Mouse (Mus musculus): ENCODE results near the gene Vmn1r213. TPM values are rescaled to one million over a fixed set of nuclear protein-coding genes. Genes with fewer than 3 reads are reported as not detected.

Vmn1r213 gene
- not detected in 2 replicates for total RNA-seq (2015; ENCODE audit: low replicate concordance)
- 0.70 TPM in 1 of 2 replicates, not detected in the other for total RNA-seq (2017; ENCODE audit: low replicate concordance)

GRCm38 (mm10) chr13:23007356-23007755, at the start of gene Vmn1r213:
Gene Vmn1r213 (plus strand): TSS chr13:23007656.
- ATAC-seq (replicated peaks; ENCODE audit: low FRiP score, poor library complexity, severe bottlenecking), result no peak

- ATAC-seq (replicated peaks; ENCODE audit: low FRiP score, poor library complexity, severe bottlenecking), result no peak
Measured at GRCm38 (mm10) chr13:22990214-22990891, 17.1 kb upstream of the Vmn1r213 start.

GRCm38 (mm10) chr13:22992178-22992700, 15.2 kb upstream of the Vmn1r213 start:
- no peak for ATAC-seq (replicated peaks; ENCODE audit: low FRiP score, poor library complexity, severe bottlenecking)

DNA sequence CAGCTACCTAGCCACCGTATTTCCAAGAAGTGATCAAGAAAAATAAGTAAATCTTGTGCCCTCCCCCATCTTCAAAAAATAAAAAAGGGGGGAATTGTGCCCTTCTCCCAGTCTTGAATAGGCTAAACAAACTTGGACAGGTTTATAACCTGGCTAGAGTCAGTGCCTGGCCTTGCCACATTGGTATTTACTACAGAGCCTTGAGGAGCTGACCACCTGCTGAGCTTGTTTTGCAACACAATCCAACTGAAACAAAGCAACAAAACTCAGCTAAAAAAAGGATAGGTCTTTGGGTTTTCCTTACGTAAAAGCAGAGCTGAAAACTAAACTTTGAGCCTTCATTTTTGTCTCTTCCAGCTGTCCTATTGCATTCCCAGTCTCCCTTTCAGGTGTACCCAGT, 14.7 kb upstream of the Vmn1r213 start:
- ATAC-seq (replicated peaks; ENCODE audit: low FRiP score, poor library complexity, severe bottlenecking), result no peak

DNA sequence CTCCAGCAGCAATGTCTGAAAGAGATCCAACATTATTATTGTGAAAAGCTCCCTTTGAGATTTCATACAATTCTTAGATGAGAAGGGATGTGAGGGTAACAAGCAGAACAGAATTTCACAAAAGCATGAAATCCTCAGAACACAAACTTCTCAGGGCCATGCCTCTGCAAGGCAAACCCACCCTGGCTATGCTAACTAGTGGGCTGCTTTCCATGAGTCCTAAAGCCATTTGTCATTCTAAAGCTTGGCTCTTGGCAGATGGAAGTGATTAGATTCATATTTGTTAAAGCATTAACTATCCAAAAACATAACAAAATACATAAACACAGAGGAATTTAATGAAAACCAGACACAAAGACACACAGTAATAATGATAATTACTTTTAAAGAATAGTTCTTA, 10.7 kb downstream of the Vmn1r213 start:
- ATAC-seq (replicated peaks; ENCODE audit: low FRiP score, poor library complexity, severe bottlenecking), result no peak

DNA sequence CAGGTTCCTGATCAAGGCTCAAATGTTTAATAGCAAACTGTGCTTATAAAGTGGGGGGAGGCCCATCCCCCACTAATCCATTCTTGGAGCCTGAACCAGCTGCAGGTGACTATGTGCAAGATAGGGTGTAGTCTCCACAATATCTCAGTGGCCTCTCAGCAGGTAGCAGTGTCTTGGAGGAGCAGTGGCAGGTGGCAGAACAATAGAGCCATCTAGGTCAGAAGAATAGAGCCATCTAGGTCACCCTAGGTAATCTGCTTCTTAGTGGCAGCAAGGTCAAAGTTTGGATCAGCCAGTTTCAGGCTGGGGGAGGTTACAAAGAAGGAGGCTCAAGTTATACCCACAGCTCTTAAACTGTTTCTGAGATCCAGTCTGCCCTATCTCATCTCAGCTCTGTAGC, 17.4 kb downstream of the Vmn1r213 start:
- no peak for ATAC-seq (replicated peaks; ENCODE audit: low FRiP score, poor library complexity, severe bottlenecking)

DNA sequence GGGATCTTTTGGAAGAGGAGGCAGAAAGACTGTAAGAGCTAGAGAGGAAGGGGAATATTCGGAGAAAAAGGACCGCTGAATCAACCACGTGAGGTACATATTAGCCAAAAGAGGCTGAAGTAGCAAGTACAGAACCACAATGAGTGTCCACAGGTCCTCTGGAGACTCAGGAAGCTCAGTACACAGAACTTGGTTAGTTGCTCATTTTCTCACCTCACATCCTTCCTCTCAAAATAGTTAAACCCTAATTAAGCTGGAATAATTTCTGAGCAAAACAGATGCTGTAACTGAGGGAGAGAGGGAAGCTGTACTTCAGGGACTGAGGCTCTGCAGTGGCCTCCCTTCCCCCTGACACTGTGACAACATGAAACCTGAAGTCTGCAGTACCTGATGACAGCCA, 22.7 kb downstream of the Vmn1r213 start, which contains the start of gene Vmn1r214:
TSS of gene Vmn1r214 (plus strand) at position 301 of the 400 bp plus-strand sequence.
- ATAC-seq (replicated peaks; ENCODE audit: low FRiP score, poor library complexity, severe bottlenecking), result no peak

GRCm38 (mm10) chr13:23057778-23058177, 50.3 kb downstream of the Vmn1r213 start:
- ATAC-seq (replicated peaks; ENCODE audit: low FRiP score, poor library complexity, severe bottlenecking), result no peak

Other genes starting within 250 kb of the Vmn1r213 start
- gene Vmn1r208, start 230.3 kb upstream of the Vmn1r213 start, total RNA-seq (2015; ENCODE audit: low replicate concordance), result not detected in 2 replicates
- gene Vmn1r208, start 230.3 kb upstream of the Vmn1r213 start, total RNA-seq (2017; ENCODE audit: low replicate concordance), result not detected in 2 replicates
- not detected in 2 replicates for gene Vmn1r209, start 198.0 kb upstream of the Vmn1r213 start, total RNA-seq (2015; ENCODE audit: low replicate concordance)
- not detected in 2 replicates for gene Vmn1r209, start 198.0 kb upstream of the Vmn1r213 start, total RNA-seq (2017; ENCODE audit: low replicate concordance)
- gene Vmn1r210, start 176.3 kb upstream of the Vmn1r213 start, total RNA-seq (2015; ENCODE audit: low replicate concordance), result not detected in 2 replicates
- gene Vmn1r210, start 176.3 kb upstream of the Vmn1r213 start, total RNA-seq (2017; ENCODE audit: low replicate concordance), result not detected in 2 replicates
- gene Vmn1r211, start 150.1 kb upstream of the Vmn1r213 start, total RNA-seq (2015; ENCODE audit: low replicate concordance), result not detected in 2 replicates
- gene Vmn1r211, start 150.1 kb upstream of the Vmn1r213 start, total RNA-seq (2017; ENCODE audit: low replicate concordance), result not detected in 2 replicates
- not detected in 2 replicates for gene Vmn1r212, start 123.5 kb upstream of the Vmn1r213 start, total RNA-seq (2015; ENCODE audit: low replicate concordance)
- gene Vmn1r212, start 123.5 kb upstream of the Vmn1r213 start, total RNA-seq (2017; ENCODE audit: low replicate concordance), result not detected in 2 replicates
- gene Vmn1r214, start 22.8 kb downstream of the Vmn1r213 start, total RNA-seq (2015; ENCODE audit: low replicate concordance), result not detected in 2 replicates
- not detected in 2 replicates for gene Vmn1r214, start 22.8 kb downstream of the Vmn1r213 start, total RNA-seq (2017; ENCODE audit: low replicate concordance)
- not detected in 2 replicates for gene Vmn1r215, start 60.4 kb downstream of the Vmn1r213 start, total RNA-seq (2015; ENCODE audit: low replicate concordance)
- gene Vmn1r215, start 60.4 kb downstream of the Vmn1r213 start, total RNA-seq (2017; ENCODE audit: low replicate concordance), result not detected in 2 replicates
- not detected in 2 replicates for gene Vmn1r217, start 110.6 kb downstream of the Vmn1r213 start, total RNA-seq (2015; ENCODE audit: low replicate concordance)
- gene Vmn1r217, start 110.6 kb downstream of the Vmn1r213 start, total RNA-seq (2017; ENCODE audit: low replicate concordance), result under 0.01 and 0.09 TPM in 2 replicates
- gene Vmn1r218, start 125.5 kb downstream of the Vmn1r213 start, total RNA-seq (2015; ENCODE audit: low replicate concordance), result not detected in 2 replicates
- 0.14 TPM in 1 of 2 replicates, not detected in the other for gene Vmn1r218, start 125.5 kb downstream of the Vmn1r213 start, total RNA-seq (2017; ENCODE audit: low replicate concordance)
- gene Vmn1r219, start 151.7 kb downstream of the Vmn1r213 start, total RNA-seq (2015; ENCODE audit: low replicate concordance), result not detected in 2 replicates
- 0.09 TPM in 1 of 2 replicates, not detected in the other for gene Vmn1r219, start 151.7 kb downstream of the Vmn1r213 start, total RNA-seq (2017; ENCODE audit: low replicate concordance)
- not detected in 2 replicates for gene Vmn1r220, start 180.3 kb downstream of the Vmn1r213 start, total RNA-seq (2015; ENCODE audit: low replicate concordance)
- not detected in 2 replicates for gene Vmn1r220, start 180.3 kb downstream of the Vmn1r213 start, total RNA-seq (2017; ENCODE audit: low replicate concordance)
- not detected in 2 replicates for gene Vmn1r221, start 206.5 kb downstream of the Vmn1r213 start, total RNA-seq (2015; ENCODE audit: low replicate concordance)
- gene Vmn1r221, start 206.5 kb downstream of the Vmn1r213 start, total RNA-seq (2017; ENCODE audit: low replicate concordance), result not detected in 2 replicates
- gene Vmn1r222, start 228.3 kb downstream of the Vmn1r213 start, total RNA-seq (2015; ENCODE audit: low replicate concordance), result not detected in 2 replicates
- not detected in 2 replicates for gene Vmn1r222, start 228.3 kb downstream of the Vmn1r213 start, total RNA-seq (2017; ENCODE audit: low replicate concordance)
- not detected in 2 replicates for gene Vmn1r223, start 239.5 kb downstream of the Vmn1r213 start, total RNA-seq (2015; ENCODE audit: low replicate concordance)
- not detected in 2 replicates for gene Vmn1r223, start 239.5 kb downstream of the Vmn1r213 start, total RNA-seq (2017; ENCODE audit: low replicate concordance)